Mouse (Mus musculus) myocyte (in vitro differentiated cells): ENCODE measurements around the gene Tada2a. TPM values are rescaled to one million over a fixed set of nuclear protein-coding genes. Genes with fewer than 3 reads are reported as not detected.

Experiments used
- H3K27me3 ChIP-seq: one replicate; pipeline ENCODE4 v1.6.1; 2011; ENCODE audit not compliant: control insufficient read depth, insufficient read depth, insufficient read length
- H3K36me3 ChIP-seq: one replicate; pipeline ENCODE4 v1.6.1; 2011; ENCODE audit not compliant: control insufficient read depth, insufficient read depth
- H3K4me2 ChIP-seq: one replicate; pipeline ENCODE4 v1.6.1; 2011; ENCODE audit warnings: low read depth, control low read depth
- H3K4me3 ChIP-seq: one replicate; pipeline ENCODE4 v1.5.1; 2011; ENCODE audit warnings: mild to moderate bottlenecking, control low read depth, moderate library complexity
- H3K79me2 ChIP-seq: one replicate; pipeline ENCODE4 v1.6.1; 2011; ENCODE audit not compliant: control insufficient read depth, insufficient read depth
- H3ac ChIP-seq: one replicate; pipeline ENCODE4 v1.6.1; 2011; ENCODE audit not compliant: control insufficient read depth, insufficient read length
- CEBPB ChIP-seq: IDR thresholded peaks from 2 replicates; pipeline ENCODE4 v1.6.1; 2011; ENCODE audit warnings: mild to moderate bottlenecking, moderate library complexity; ENCODE audit not compliant: poor library complexity, insufficient read depth, severe bottlenecking
- E2F4 ChIP-seq: IDR thresholded peaks from one replicate; pipeline ENCODE4 v1.6.1; 2011; ENCODE audit warnings: mild to moderate bottlenecking, control low read depth, moderate library complexity; ENCODE audit not compliant: insufficient read depth
- MAX ChIP-seq: IDR thresholded peaks from one replicate; pipeline ENCODE4 v1.6.1; 2011; ENCODE audit warnings: low read depth, mild to moderate bottlenecking, control low read depth
- MYOD1 ChIP-seq, 3 experiments: IDR thresholded peaks; one replicate each; pipeline ENCODE4 v1.6.1; 2011; ENCODE audit warnings: control low read depth in 2 of 3, low read depth in 2 of 3, mild to moderate bottlenecking in 2 of 3, moderate library complexity in 1 of 3; ENCODE audit not compliant: insufficient read length in 2 of 3, control insufficient read depth in 1 of 3
- MYOG ChIP-seq, 3 experiments: IDR thresholded peaks; one replicate each; pipeline ENCODE4 v1.6.1; 2011; ENCODE audit warnings: control low read depth in 2 of 3, low read depth in 2 of 3, mild to moderate bottlenecking in 2 of 3; ENCODE audit not compliant: insufficient read length in 2 of 3, control insufficient read depth in 1 of 3, insufficient read depth in 1 of 3
- POLR2A ChIP-seq: IDR thresholded peaks from one replicate; pipeline ENCODE4 v1.6.1; 2011; ENCODE audit warnings: low read depth, mild to moderate bottlenecking, control low read depth, moderate library complexity; ENCODE audit not compliant: insufficient read length
- POLR2AphosphoS2 ChIP-seq: IDR thresholded peaks from one replicate; pipeline ENCODE4 v1.6.1; 2011; ENCODE audit warnings: low read depth, control low read depth; ENCODE audit not compliant: insufficient read length
- REST ChIP-seq: IDR thresholded peaks from one replicate; pipeline ENCODE4 v1.6.1; 2011; ENCODE audit warnings: mild to moderate bottlenecking, control low read depth, moderate library complexity; ENCODE audit not compliant: insufficient read depth, insufficient read length
- SRF ChIP-seq: IDR thresholded peaks from one replicate; pipeline ENCODE4 v1.6.1; 2011; ENCODE audit warnings: low read depth; ENCODE audit not compliant: control insufficient read depth, insufficient read length
- TCF12 ChIP-seq: IDR thresholded peaks from one replicate; pipeline ENCODE4 v1.6.1; 2011; ENCODE audit warnings: mild to moderate bottlenecking, control low read depth; ENCODE audit not compliant: poor library complexity, insufficient read depth, severe bottlenecking
- TCF3 ChIP-seq: IDR thresholded peaks from one replicate; pipeline ENCODE4 v1.6.1; 2011; ENCODE audit warnings: low read depth, control low read depth; ENCODE audit not compliant: insufficient read length
- USF1 ChIP-seq: IDR thresholded peaks from one replicate; pipeline ENCODE4 v1.6.1; 2011; ENCODE audit warnings: low read depth, mild to moderate bottlenecking, control low read depth, moderate library complexity
- polyA plus RNA-seq: library from polyadenylated mRNA; unstranded; fragments of >200 nt; fragmentation: generic; extraction: Trizol; gene quantifications from one replicate; pipeline ENCODE4 v1.2.1, GENCODE M21; 2012; ENCODE audit warnings: missing spikeins

The Tada2a gene
- polyA plus RNA-seq, 1 experiment, result 12.4 TPM

DNA sequence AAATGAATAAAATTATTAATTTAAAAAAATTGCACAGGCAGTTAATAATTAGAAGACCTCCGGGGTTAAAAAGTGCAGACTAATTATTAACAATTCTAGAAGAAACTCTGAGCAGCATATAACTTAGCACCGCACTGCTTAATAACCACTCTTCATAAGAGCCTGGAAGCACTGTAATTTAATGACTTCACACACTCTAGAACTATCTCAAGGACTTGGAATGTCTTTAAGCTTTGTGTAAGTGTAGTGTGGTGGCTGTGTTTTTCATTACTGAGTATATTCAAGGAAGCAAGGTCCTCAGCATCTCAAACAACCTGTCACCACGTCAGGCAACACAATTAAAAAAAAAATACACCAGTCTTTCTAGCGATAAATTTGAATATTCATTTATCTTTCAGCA, 34.3 kb downstream of the Tada2a start:
- H3K79me2 ChIP-seq, result no peaks in the 10 kb centered on the region
- no peak for TF ChIP-seq POLR2A
- no peaks in the 10 kb centered on the region for H3K27me3 ChIP-seq
- no peak overlapping the region for H3K4me2 ChIP-seq
- H3K4me3 ChIP-seq, result no peak overlapping the region
- no peak overlapping the region for H3ac ChIP-seq
- peaks cover 38% of the 10 kb centered on the region for H3K36me3 ChIP-seq

- Histone ChIP-seq H3K79me2 (no peaks in the 10 kb centered on the region), H3K4me2 (no peak overlapping the region), H3ac (no peak overlapping the region), H3K4me3 (no peak overlapping the region), H3K36me3 (peaks cover 45% of the 10 kb centered on the region), H3K27me3 (no peaks in the 10 kb centered on the region)
- no peak for TF ChIP-seq POLR2AphosphoS2
- no peak for TF ChIP-seq TCF3
- no peak for TF ChIP-seq REST
- TF ChIP-seq MYOG (IDR thresholded peaks at IDR 0.05; ENCODE audit: control insufficient read depth in 1 of 3, insufficient read depth in 1 of 3, insufficient read length in 2 of 3, low read depth in 2 of 3), result no peak
- TF ChIP-seq MAX, result no peak
- TF ChIP-seq CEBPB, result no peak
- no peak for TF ChIP-seq TCF12
- TF ChIP-seq SRF, result no peak
- no peak for TF ChIP-seq USF1
- no peak for TF ChIP-seq MYOD1 (IDR thresholded peaks at IDR 0.05; ENCODE audit: control insufficient read depth in 1 of 3, insufficient read length in 2 of 3, low read depth in 2 of 3)
- no peak for TF ChIP-seq E2F4
- no peak for TF ChIP-seq POLR2A
Measured at GRCm38 (mm10) chr11:84090572-84090971, 38.8 kb downstream of the Tada2a start.

DNA sequence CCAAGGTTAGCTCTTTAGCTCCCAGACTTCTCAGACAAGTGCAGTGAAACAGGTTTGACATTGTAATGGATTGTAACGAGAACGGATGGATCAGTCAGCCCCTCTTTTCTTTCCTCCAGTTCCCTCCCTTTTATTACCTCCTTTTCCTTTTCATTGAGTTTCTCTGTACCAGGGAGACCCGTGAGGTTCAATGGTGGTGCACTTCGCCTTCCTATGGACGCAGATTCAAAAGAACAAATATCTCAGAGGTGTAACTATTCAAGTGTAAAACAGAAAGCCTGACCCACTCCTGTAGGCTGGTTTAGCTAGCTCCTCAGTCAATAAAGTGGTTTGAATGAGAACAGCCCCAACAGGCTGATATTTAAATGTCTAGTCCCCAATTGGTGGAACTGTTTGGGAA, 47.5 kb downstream of the Tada2a start:
- H3K4me3 ChIP-seq, result no peak overlapping the region
- H3K4me2 ChIP-seq, result no peak overlapping the region
- no peak for TF ChIP-seq MAX
- no peak for TF ChIP-seq USF1
- no peak for TF ChIP-seq MYOD1 (IDR thresholded peaks at IDR 0.05; ENCODE audit: control insufficient read depth in 1 of 3, insufficient read length in 2 of 3, low read depth in 2 of 3)
- TF ChIP-seq MYOG (IDR thresholded peaks at IDR 0.05; ENCODE audit: control insufficient read depth in 1 of 3, insufficient read depth in 1 of 3, insufficient read length in 2 of 3, low read depth in 2 of 3), result no peak
- TF ChIP-seq POLR2A, result no peak
- TF ChIP-seq E2F4, result no peak
- no peak for TF ChIP-seq CEBPB
- TF ChIP-seq SRF, result no peak
- no peak for TF ChIP-seq REST
- TF ChIP-seq POLR2AphosphoS2, result no peak
- TF ChIP-seq TCF12, result no peak
- no peaks in the 10 kb centered on the region for H3K27me3 ChIP-seq
- H3ac ChIP-seq, result no peak overlapping the region
- no peaks in the 10 kb centered on the region for H3K79me2 ChIP-seq
- peaks cover 10% of the 10 kb centered on the region for H3K36me3 ChIP-seq

- H3K36me3 ChIP-seq, result peaks cover 8% of the 10 kb centered on the region
- H3K4me3 ChIP-seq, result no peak overlapping the region
- TF ChIP-seq SRF, result no peak
- TF ChIP-seq MYOD1 (IDR thresholded peaks at IDR 0.05; ENCODE audit: control insufficient read depth in 1 of 3, insufficient read length in 2 of 3, low read depth in 2 of 3), result peak in 1 of 3 experiments; percentile 67
- no peaks in the 10 kb centered on the region for H3K27me3 ChIP-seq
- H3K4me2 ChIP-seq, result peak overlapping the region; percentile 33
- H3ac ChIP-seq, result no peak overlapping the region
- no peaks in the 10 kb centered on the region for H3K79me2 ChIP-seq
Measured at GRCm38 (mm10) chr11:84080327-84080726, 49.1 kb downstream of the Tada2a start.

DNA sequence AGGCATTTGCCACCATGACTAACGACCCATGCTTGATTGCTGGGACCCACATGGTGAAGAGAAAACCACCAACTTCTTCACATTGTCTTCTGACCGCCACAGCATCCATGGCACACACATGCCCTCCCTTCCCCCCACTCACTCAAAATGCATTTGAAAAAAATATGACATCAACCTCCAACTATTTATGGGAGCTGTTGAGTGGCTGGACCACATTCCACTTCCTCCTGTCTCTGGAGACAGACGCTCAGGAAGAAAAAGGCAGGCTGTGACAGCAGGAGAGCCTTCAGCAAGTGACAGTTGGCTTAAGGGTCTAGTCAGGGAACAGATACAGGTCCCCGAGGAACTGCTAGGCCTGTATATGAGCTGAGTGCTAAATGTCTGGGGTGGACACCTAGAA, 49.5 kb downstream of the Tada2a start:
- H3K4me2 ChIP-seq, result peak overlapping the region; percentile 33
- TF ChIP-seq SRF (no peak), TCF12 (no peak), MAX (no peak), POLR2AphosphoS2 (peak; percentile 22), E2F4 (no peak), TCF3 (no peak), MYOG (IDR thresholded peaks at IDR 0.05; ENCODE audit: control insufficient read depth in 1 of 3, insufficient read depth in 1 of 3, insufficient read length in 2 of 3, low read depth in 2 of 3) (peak in 1 of 3 experiments; percentile 8), REST (no peak), MYOD1 (IDR thresholded peaks at IDR 0.05; ENCODE audit: control insufficient read depth in 1 of 3, insufficient read length in 2 of 3, low read depth in 2 of 3) (peak in 1 of 3 experiments; percentile 2)

More for the DNA sequence above, 49.5 kb downstream of the Tada2a start:
- H3ac ChIP-seq, result no peak overlapping the region
- no peaks in the 10 kb centered on the region for H3K79me2 ChIP-seq
- no peaks in the 10 kb centered on the region for H3K27me3 ChIP-seq
- H3K4me3 ChIP-seq, result no peak overlapping the region
- H3K36me3 ChIP-seq, result peaks cover 8% of the 10 kb centered on the region
